Mouse (Mus musculus): Measurements from ENCODE around the gene Tbxas1. TPM values are rescaled to one million over a fixed set of nuclear protein-coding genes. Genes with fewer than 3 reads are reported as not detected.

The Tbxas1 gene
- total RNA-seq, 1 experiment from 2014 or later, result 19.2 TPM

DNA sequence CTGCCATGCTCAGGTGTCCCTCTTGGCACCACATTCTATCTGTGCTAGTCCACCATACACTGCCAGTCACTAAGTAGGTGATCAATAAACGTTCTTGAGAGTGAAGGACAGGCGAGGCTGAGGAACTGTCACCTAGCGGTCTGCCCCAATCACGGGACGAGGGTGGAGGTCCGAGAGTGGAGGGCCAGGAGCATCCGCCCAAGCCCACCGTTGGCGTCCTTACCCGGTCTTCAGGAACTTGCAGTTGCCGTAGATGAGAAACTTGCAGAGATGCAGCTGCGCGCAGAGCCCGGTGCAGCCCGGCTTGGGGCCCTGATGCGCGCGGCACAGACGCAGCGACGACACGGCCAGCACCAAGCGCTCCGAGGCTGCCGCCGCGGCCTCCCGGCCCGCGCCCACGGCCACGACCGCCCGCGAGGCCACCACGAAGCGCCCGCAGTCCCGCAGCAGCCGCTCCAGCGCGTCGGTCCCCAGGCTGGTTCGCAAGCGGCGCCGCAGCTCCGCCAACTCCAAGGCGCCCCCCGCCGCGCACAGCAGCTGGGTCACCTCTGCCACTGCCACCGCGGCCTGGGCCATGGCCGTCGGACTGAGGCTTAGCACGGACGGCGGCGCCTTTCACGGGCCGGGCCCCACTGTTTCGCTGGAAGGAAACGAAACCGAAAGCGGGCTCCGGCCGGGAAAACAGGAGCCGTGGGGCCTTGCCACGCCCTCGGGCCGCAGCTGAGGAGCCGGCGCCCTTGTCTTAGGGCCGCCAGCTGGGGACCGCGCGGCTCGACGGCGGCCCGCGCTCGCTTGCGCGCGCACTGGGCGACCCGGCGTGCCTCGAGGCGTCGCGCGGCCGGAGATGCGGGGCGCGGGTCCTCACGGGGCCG lies 242.6 kb downstream of the Tbxas1 start, which contains the start of gene Parp12:
Gene Parp12 (minus strand): TSS at position 766 of the 872 bp plus-strand sequence.
- ATAC-seq (replicated peaks; ENCODE audit: insufficient number of reproducible peaks, low FRiP score, low TSS enrichment, poor library complexity, severe bottlenecking), result peak; percentile 54

DNA sequence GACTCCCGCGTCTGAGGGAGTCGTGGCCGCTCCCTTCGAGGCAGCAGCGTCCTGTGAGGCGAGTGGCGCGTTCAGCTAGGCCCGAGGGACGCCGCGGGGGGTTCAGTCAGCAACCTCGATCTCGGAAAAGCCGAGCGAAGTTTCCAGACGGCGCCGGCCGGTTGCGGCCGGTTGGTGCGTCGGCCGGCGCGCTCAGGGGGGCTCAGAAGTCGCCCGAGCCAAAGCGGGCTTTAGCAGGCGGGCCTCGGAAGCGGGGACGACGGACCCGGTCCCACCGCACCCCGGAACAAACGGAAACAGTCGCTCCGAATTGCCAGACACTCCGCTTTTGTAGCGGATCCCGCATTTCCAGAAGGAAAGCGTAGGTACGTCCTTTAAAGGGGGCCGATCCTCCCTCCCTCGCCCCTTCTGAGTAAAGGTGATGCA lies 243.3 kb downstream of the Tbxas1 start:
- ATAC-seq (replicated peaks; ENCODE audit: insufficient number of reproducible peaks, low FRiP score, low TSS enrichment, poor library complexity, severe bottlenecking), result no peak

- ATAC-seq (replicated peaks; ENCODE audit: insufficient number of reproducible peaks, low FRiP score, low TSS enrichment, poor library complexity, severe bottlenecking), result no peak
Measured at GRCm38 (mm10) chr6:39120685-39121084, 245.5 kb downstream of the Tbxas1 start.

DNA sequence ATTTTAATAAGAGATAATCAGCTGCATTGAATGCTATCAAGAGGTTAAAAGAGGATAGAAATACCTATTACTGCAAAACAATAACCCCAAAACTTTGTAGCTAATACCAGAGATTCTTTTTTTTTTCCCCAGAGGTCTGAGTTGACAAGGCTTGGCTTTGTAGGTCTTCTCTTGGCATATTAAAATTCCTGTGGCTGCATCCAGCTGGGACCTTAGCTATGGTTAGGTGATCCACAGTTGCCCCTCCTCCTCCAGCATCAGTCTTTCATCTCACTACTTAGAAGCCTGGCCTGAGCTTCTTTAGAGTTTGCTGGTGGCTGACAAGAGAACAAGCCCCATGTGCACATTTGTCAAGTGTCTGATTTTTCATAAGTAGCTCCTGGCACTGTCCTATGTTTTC lies 249.5 kb downstream of the Tbxas1 start:
- no peak for ATAC-seq (replicated peaks; ENCODE audit: insufficient number of reproducible peaks, low FRiP score, low TSS enrichment, poor library complexity, severe bottlenecking)

DNA sequence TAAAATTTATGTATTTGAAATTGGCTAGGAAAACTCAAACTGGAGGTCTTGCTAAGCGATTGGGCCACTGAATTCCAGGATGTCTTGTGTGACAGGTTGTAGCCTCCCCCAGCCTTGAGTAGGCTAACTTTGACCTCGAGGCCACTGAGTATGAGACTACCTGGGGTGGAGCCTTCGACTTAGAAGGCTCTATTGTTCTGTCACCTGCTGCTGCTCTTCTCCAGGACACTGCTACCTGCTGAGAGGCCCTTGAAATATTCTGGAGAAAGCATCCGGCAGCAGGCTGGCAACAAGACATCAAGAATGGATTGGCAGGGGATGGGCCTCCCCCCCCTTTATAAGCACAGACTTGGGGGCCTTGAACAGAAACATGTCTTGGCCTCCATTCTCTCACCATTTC lies 256.3 kb downstream of the Tbxas1 start:
- no peak for ATAC-seq (replicated peaks; ENCODE audit: insufficient number of reproducible peaks, low FRiP score, low TSS enrichment, poor library complexity, severe bottlenecking)

- ATAC-seq (replicated peaks; ENCODE audit: insufficient number of reproducible peaks, low FRiP score, low TSS enrichment, poor library complexity, severe bottlenecking), result no peak
Measured at GRCm38 (mm10) chr6:39132556-39132955, 257.4 kb downstream of the Tbxas1 start.

Other genes starting within 250 kb of the Tbxas1 start
- 1.4 TPM in 1 of 3 replicates, not detected in the others for gene Klrg2, start 238.2 kb upstream of the Tbxas1 start, total RNA-seq (2017)
- not detected in 3 replicates for gene Clec2l, start 212.3 kb upstream of the Tbxas1 start, total RNA-seq (2017)
- gene Hipk2, start 761 bp downstream of the Tbxas1 start, total RNA-seq (2017), result 12.4 to 19.1 TPM (median 13.0 TPM) in 3 replicates
- gene Parp12, start 242.9 kb downstream of the Tbxas1 start, total RNA-seq (2017), result 12.7 to 20.5 TPM (median 14.9 TPM) in 3 replicates